In the genomic region with DNA sequence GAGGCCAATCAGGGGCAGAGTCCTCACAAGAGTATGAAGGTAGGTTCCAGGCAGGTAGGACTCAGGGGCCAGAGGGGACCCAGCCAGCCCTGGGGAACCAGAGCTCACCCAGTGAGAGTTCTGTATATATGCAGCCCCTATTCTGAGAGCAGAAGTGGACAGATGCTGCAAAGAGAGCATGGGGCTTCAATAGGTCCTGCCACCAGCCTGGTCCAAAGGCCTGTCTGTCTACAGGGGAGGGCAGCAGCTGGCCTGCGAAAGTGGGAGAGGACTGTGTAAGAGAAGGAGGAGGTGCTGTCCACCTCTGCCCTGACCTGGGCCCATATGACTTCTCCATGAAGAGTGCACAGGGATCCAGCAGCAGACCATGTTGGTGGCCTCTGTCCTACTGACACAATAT, we compare ENCODE assay signal across 23 mouse cellular contexts. TPM values are rescaled to one million over a fixed set of nuclear protein-coding genes. Genes with fewer than 3 reads are reported as not detected.
A peak's percentile ranks its signal among the peaks of the same experiment; 100 is the strongest.
DNase-seq lines count a peak whose midpoint lies in the region; ATAC-seq and TF ChIP-seq lines count a peak whose summit lies in the region.
"Had no signal": no experiment of that assay in that cellular context is flagged by ENCODE, and none has a peak within 500 bp of the region (broad histone marks: within the 10 kb centered on the region; RNA-seq: fewer than 3 reads in every experiment).

No protein-coding gene starts in this region.

- H3K36me3 ChIP-seq in forebrain, embryonic 10.5 days (replicated peaks), result no peaks in the 10 kb centered on the region
- H3K36me3 ChIP-seq in forebrain, embryonic 15.5 days, result no peaks in the 10 kb centered on the region
- H3K36me3 ChIP-seq in limb, embryonic 13.5 days, result no peaks in the 10 kb centered on the region
- H3K36me3 ChIP-seq in limb, embryonic 10.5 days, result no peaks in the 10 kb centered on the region
- no peaks in the 10 kb centered on the region for H3K36me3 ChIP-seq in liver, embryonic 14.5 days (replicated peaks; ENCODE audit: control insufficient read depth, insufficient read depth, low read depth)
- H3K36me3 ChIP-seq in hindbrain, postnatal 0 days (ENCODE audit: insufficient read depth, low read length), result no peaks in the 10 kb centered on the region

- no peak for ATAC-seq in forebrain, embryonic 15.5 days (replicated peaks)
- ATAC-seq in limb, embryonic 13.5 days (ENCODE audit: low FRiP score, low read depth), result no peak
- ATAC-seq in liver, embryonic 14.5 days (ENCODE audit: insufficient read depth), result peak; percentile 13; the same call in 1 of the 2 replicates
- no peak for ATAC-seq in hindbrain, postnatal 0 days
- ATAC-seq: activated CD4-positive, CD25-positive, alpha-beta regulatory T cell, adult 4 months; forebrain, embryonic 14.5 days; hindbrain, embryonic 16.5 days had no signal

- peak overlapping the region; percentile 27 for H3K27ac ChIP-seq in forebrain, embryonic 10.5 days
- no peak overlapping the region for H3K27ac ChIP-seq in forebrain, embryonic 15.5 days (replicated peaks)
- no peak overlapping the region for H3K27ac ChIP-seq in limb, embryonic 13.5 days
- no peak overlapping the region for H3K27ac ChIP-seq in limb, embryonic 10.5 days
- H3K27ac ChIP-seq in bone marrow, adult 2 months (ENCODE audit: control insufficient read depth, insufficient read depth, low read depth, low read length, poor library complexity), result peak overlapping the region; percentile 11
- peak overlapping the region; percentile 97 for H3K27ac ChIP-seq in liver, embryonic 14.5 days
- H3K27ac ChIP-seq in hindbrain, postnatal 0 days, result no peak overlapping the region
- H3K27ac ChIP-seq: layer of hippocampus, adult 2 months had no signal

- no peaks in the 10 kb centered on the region for H3K4me1 ChIP-seq in forebrain, embryonic 10.5 days
- H3K4me1 ChIP-seq in forebrain, embryonic 15.5 days, result no peaks in the 10 kb centered on the region
- peaks cover 8% of the 10 kb centered on the region; the same call in 1 of the 2 replicates for H3K4me1 ChIP-seq in limb, embryonic 13.5 days
- no peaks in the 10 kb centered on the region for H3K4me1 ChIP-seq in limb, embryonic 10.5 days
- H3K4me1 ChIP-seq in bone marrow, adult 2 months (ENCODE audit: control insufficient read depth, insufficient read depth, low read length), result peaks cover 4% of the 10 kb centered on the region; the same call in 1 of the 2 replicates
- H3K4me1 ChIP-seq in liver, embryonic 14.5 days (replicated peaks; ENCODE audit: control insufficient read depth in 2 of 2, insufficient read depth in 2 of 2, low read length in 1 of 2), result peaks cover 21 to 31% of the 10 kb centered on the region in 2 experiments
- H3K4me1 ChIP-seq in hindbrain, postnatal 0 days (ENCODE audit: insufficient read depth, low read length), result no peaks in the 10 kb centered on the region

- peaks cover 4% of the 10 kb centered on the region; the same call in 1 of the 2 replicates for H3K9me3 ChIP-seq in forebrain, embryonic 10.5 days
- H3K9me3 ChIP-seq in forebrain, embryonic 15.5 days, result no peaks in the 10 kb centered on the region
- no peaks in the 10 kb centered on the region for H3K9me3 ChIP-seq in limb, embryonic 13.5 days
- H3K9me3 ChIP-seq in limb, embryonic 10.5 days (replicated peaks), result no peaks in the 10 kb centered on the region
- H3K9me3 ChIP-seq in liver, embryonic 14.5 days (ENCODE audit: control insufficient read depth, low read length), result no peaks in the 10 kb centered on the region
- H3K9me3 ChIP-seq in hindbrain, postnatal 0 days (ENCODE audit: low read length), result no peaks in the 10 kb centered on the region

- H3K27me3 ChIP-seq in forebrain, embryonic 10.5 days (ENCODE audit: poor library complexity, severe bottlenecking), result no peaks in the 10 kb centered on the region
- no peaks in the 10 kb centered on the region for H3K27me3 ChIP-seq in forebrain, embryonic 15.5 days
- H3K27me3 ChIP-seq in limb, embryonic 13.5 days, result no peaks in the 10 kb centered on the region
- H3K27me3 ChIP-seq in limb, embryonic 10.5 days (ENCODE audit: low read depth, poor library complexity, severe bottlenecking), result no peaks in the 10 kb centered on the region
- no peaks in the 10 kb centered on the region for H3K27me3 ChIP-seq in liver, embryonic 14.5 days (ENCODE audit: control insufficient read depth, insufficient read depth, low read length)
- no peaks in the 10 kb centered on the region for H3K27me3 ChIP-seq in hindbrain, postnatal 0 days (ENCODE audit: insufficient read depth, low read length)

- WGBS in forebrain, embryonic 10.5 days, result 84% methylated on average over 1 of the region's 1 CpGs
- WGBS in forebrain, embryonic 15.5 days, result 100% methylated on average over 1 of the region's 1 CpGs
- WGBS in limb, embryonic 13.5 days, result 87% methylated on average over 1 of the region's 1 CpGs
- 73% methylated on average over 1 of the region's 1 CpGs for WGBS in limb, embryonic 10.5 days
- 41% methylated on average over 1 of the region's 1 CpGs for WGBS in bone marrow, adult 2 months
- 45% methylated on average over 1 of the region's 1 CpGs for WGBS in liver, embryonic 14.5 days (ENCODE audit: insufficient replicate concordance)
- whole genome bisulfite sequencing in hindbrain, postnatal 0 days, result 80% methylated on average over 1 of the region's 1 CpGs

- no peak overlapping the region for H3K9ac ChIP-seq in forebrain, embryonic 15.5 days (replicated peaks)
- H3K9ac ChIP-seq in limb, embryonic 13.5 days, result peak overlapping the region; percentile 6; the same call in 1 of the 2 replicates
- H3K9ac ChIP-seq in liver, embryonic 14.5 days (replicated peaks), result peak overlapping the region; percentile 80
- no peak overlapping the region for H3K9ac ChIP-seq in hindbrain, postnatal 0 days (replicated peaks; ENCODE audit: low read length)

- intact Hi-C loops in gastrocnemius, postnatal 14 days (cut with DNase I; ENCODE audit: low total_unique reads), result no loop called here

- no peak for DNase-seq in forebrain, embryonic 10.5 days (ENCODE audit: extremely low spot score, low spot score)
- DNase-seq in limb, embryonic 10.5 days (ENCODE audit: low spot score), result no peak
- DNase-seq in liver, embryonic 14.5 days (ENCODE audit: low read depth in 3 of 3, low spot score in 3 of 3), result no peak
- DNase-seq in gastrocnemius, postnatal 14 days, result no peak
- no peak for DNase-seq in hindbrain, postnatal 0 days (ENCODE audit: low spot score)
- DNase-seq: adrenal gland, postnatal 14 days; cerebellum, adult 11-12 months; cerebellum, postnatal 25 days; embryo, embryonic 11 days; gastrocnemius, postnatal 25 days; kidney, adult 18-20 months; kidney, postnatal 14 days; lung, adult 18-20 months; right cerebral cortex, postnatal 25 days; thymus, postnatal 25 days had no signal

- TF ChIP-seq CTCF in bone marrow, adult 2 months (IDR thresholded peaks at IDR 0.05; ENCODE audit: control insufficient read depth, insufficient read depth, low read length), result no peak
- no peak for TF ChIP-seq CTCF in liver, embryonic 14.5 days (IDR thresholded peaks at IDR 0.05; ENCODE audit: low read depth)
- no peak for TF ChIP-seq CTCF in hindbrain, postnatal 0 days (IDR thresholded peaks at IDR 0.05; ENCODE audit: low read depth)

- H3K4me2 ChIP-seq in forebrain, embryonic 15.5 days (replicated peaks), result no peak overlapping the region
- H3K4me2 ChIP-seq in limb, embryonic 13.5 days (replicated peaks), result no peak overlapping the region
- peak overlapping the region; percentile 77 for H3K4me2 ChIP-seq in liver, embryonic 14.5 days (ENCODE audit: low read depth)
- no peak overlapping the region for H3K4me2 ChIP-seq in hindbrain, postnatal 0 days (ENCODE audit: low read depth, low read length)

- TF ChIP-seq EP300 in liver, embryonic 14.5 days (IDR thresholded peaks at IDR 0.05; ENCODE audit: low read depth), result no peak

- no peak overlapping the region for H3K4me3 ChIP-seq in forebrain, embryonic 10.5 days
- H3K4me3 ChIP-seq in forebrain, embryonic 15.5 days, result no peak overlapping the region
- H3K4me3 ChIP-seq in limb, embryonic 13.5 days, result no peak overlapping the region
- H3K4me3 ChIP-seq in limb, embryonic 10.5 days, result no peak overlapping the region
- H3K4me3 ChIP-seq in bone marrow, adult 2 months (replicated peaks; ENCODE audit: control insufficient read depth, low read depth, low read length), result peak overlapping the region; percentile 36
- H3K4me3 ChIP-seq in liver, embryonic 14.5 days (ENCODE audit: insufficient read depth in 1 of 2, low read depth in 2 of 2, low read length in 2 of 2), result peak overlapping the region; percentile 47
- H3K4me3 ChIP-seq in hindbrain, postnatal 0 days (ENCODE audit: low read length), result no peak overlapping the region
- H3K4me3 ChIP-seq: layer of hippocampus, adult 2 months had no signal

- TF ChIP-seq POLR2A in bone marrow, adult 2 months (IDR thresholded peaks at IDR 0.05; ENCODE audit: borderline replicate concordance, control insufficient read depth, low read depth, low read length), result no peak

RNA-seq across cellular contexts. Expression of gene Gp9, which starts 1.2 kb away (rescaled TPM):
- polyA plus RNA-seq in forebrain, embryonic 10.5 days (2016; fragmentation: Nextera tagmentation; extraction: Ambion mirVana), result 2.5 and 3.2 TPM in 2 replicates
- 0.46 and 0.65 TPM in 2 replicates for polyA plus RNA-seq in forebrain, embryonic 15.5 days (2015; fragmentation: Nextera tagmentation; extraction: Ambion mirVana)
- polyA plus RNA-seq in limb, embryonic 13.5 days (2015; fragmentation: Nextera tagmentation; extraction: Ambion mirVana), result 0.94 and 1.6 TPM in 2 replicates
- 1.6 and 2.1 TPM in 2 replicates for polyA plus RNA-seq in limb, embryonic 10.5 days (2016; fragmentation: Nextera tagmentation; extraction: Ambion mirVana)
- polyA plus RNA-seq in bone marrow, adult 2 months (2011; ENCODE audit: insufficient read depth, insufficient read length, low replicate concordance, missing spikeins), result 49.0 and 59.4 TPM in 2 replicates
- 35.1 and 62.4 TPM in 2 replicates for polyA plus RNA-seq in liver, embryonic 14.5 days (2012; rRNA removed)
- 29.1 and 35.2 TPM in 2 replicates for polyA plus RNA-seq in liver, embryonic 14.5 days (2014; fragmentation: Nextera tagmentation; extraction: Ambion mirVana)
- total RNA-seq in gastrocnemius, postnatal 14 days (2021), result not detected
- 0.32 TPM in 1 of 2 replicates, not detected in the other for total RNA-seq in hindbrain, postnatal 0 days (2014; rRNA removed)
- 0.20 and 0.34 TPM in 2 replicates for polyA plus RNA-seq in hindbrain, postnatal 0 days (2015; fragmentation: Nextera tagmentation; extraction: Ambion mirVana)
- total RNA-seq: gastrocnemius, postnatal 25 days had no signal
- polyA plus RNA-seq: activated CD4-positive, CD25-positive, alpha-beta regulatory T cell, adult 4 months; testis, adult 2 months had no signal

RNA-seq across cellular contexts. Expression of gene Rab43, which starts 35.3 kb away (rescaled TPM):
- 4.6 and 6.6 TPM in 2 replicates for polyA plus RNA-seq in forebrain, embryonic 10.5 days (2016; fragmentation: Nextera tagmentation; extraction: Ambion mirVana)
- polyA plus RNA-seq in forebrain, embryonic 15.5 days (2015; fragmentation: Nextera tagmentation; extraction: Ambion mirVana), result 6.9 and 8.0 TPM in 2 replicates
- polyA plus RNA-seq in limb, embryonic 13.5 days (2015; fragmentation: Nextera tagmentation; extraction: Ambion mirVana), result 9.8 and 10.3 TPM in 2 replicates
- 5.3 and 7.6 TPM in 2 replicates for polyA plus RNA-seq in limb, embryonic 10.5 days (2016; fragmentation: Nextera tagmentation; extraction: Ambion mirVana)
- 31.2 and 44.9 TPM in 2 replicates for polyA plus RNA-seq in bone marrow, adult 2 months (2011; ENCODE audit: insufficient read depth, insufficient read length, low replicate concordance, missing spikeins)
- polyA plus RNA-seq in liver, embryonic 14.5 days (2012; rRNA removed), result 21.9 and 27.8 TPM in 2 replicates
- 25.9 and 34.1 TPM in 2 replicates for polyA plus RNA-seq in liver, embryonic 14.5 days (2014; fragmentation: Nextera tagmentation; extraction: Ambion mirVana)
- 10 to 100 TPM in 1 of 2 experiments, 1 to 10 TPM in 1; 7.9 to 13.2 TPM for total RNA-seq in gastrocnemius, postnatal 14 days (2021)
- 18.6 and 27.3 TPM in 2 replicates for total RNA-seq in hindbrain, postnatal 0 days (2014; rRNA removed)
- polyA plus RNA-seq in hindbrain, postnatal 0 days (2015; fragmentation: Nextera tagmentation; extraction: Ambion mirVana), result 7.4 and 8.0 TPM in 2 replicates

RNA-seq across cellular contexts. Expression of gene Efcc1, which starts 46.0 kb away (rescaled TPM):
- 0.84 TPM in 2 replicates for polyA plus RNA-seq in forebrain, embryonic 10.5 days (2016; fragmentation: Nextera tagmentation; extraction: Ambion mirVana)
- 2.0 TPM in 2 replicates for polyA plus RNA-seq in forebrain, embryonic 15.5 days (2015; fragmentation: Nextera tagmentation; extraction: Ambion mirVana)
- 0.32 and 0.62 TPM in 2 replicates for polyA plus RNA-seq in limb, embryonic 13.5 days (2015; fragmentation: Nextera tagmentation; extraction: Ambion mirVana)
- polyA plus RNA-seq in limb, embryonic 10.5 days (2016; fragmentation: Nextera tagmentation; extraction: Ambion mirVana), result 0.08 and 0.18 TPM in 2 replicates
- polyA plus RNA-seq in bone marrow, adult 2 months (2011; ENCODE audit: insufficient read depth, insufficient read length, low replicate concordance, missing spikeins), result 0.55 TPM in 1 of 2 replicates, not detected in the other
- 0.09 and 0.16 TPM in 2 replicates for polyA plus RNA-seq in liver, embryonic 14.5 days (2012; rRNA removed)
- polyA plus RNA-seq in liver, embryonic 14.5 days (2014; fragmentation: Nextera tagmentation; extraction: Ambion mirVana), result 0.17 and 0.27 TPM in 2 replicates
- 1 to 10 TPM; 1.6 to 2.0 TPM for total RNA-seq in gastrocnemius, postnatal 14 days (2021)
- total RNA-seq in hindbrain, postnatal 0 days (2014; rRNA removed), result 5.4 and 22.0 TPM in 2 replicates
- polyA plus RNA-seq in hindbrain, postnatal 0 days (2015; fragmentation: Nextera tagmentation; extraction: Ambion mirVana), result 8.3 TPM in 2 replicates

RNA-seq across cellular contexts. Expression of gene Gm45140, which starts 58.9 kb away (rescaled TPM):
- 2.1 TPM in 2 replicates for polyA plus RNA-seq in forebrain, embryonic 10.5 days (2016; fragmentation: Nextera tagmentation; extraction: Ambion mirVana)
- polyA plus RNA-seq in forebrain, embryonic 15.5 days (2015; fragmentation: Nextera tagmentation; extraction: Ambion mirVana), result 3.6 and 3.7 TPM in 2 replicates
- 3.7 and 6.8 TPM in 2 replicates for polyA plus RNA-seq in limb, embryonic 13.5 days (2015; fragmentation: Nextera tagmentation; extraction: Ambion mirVana)
- polyA plus RNA-seq in limb, embryonic 10.5 days (2016; fragmentation: Nextera tagmentation; extraction: Ambion mirVana), result 2.7 and 3.6 TPM in 2 replicates
- 7.3 and 18.0 TPM in 2 replicates for polyA plus RNA-seq in bone marrow, adult 2 months (2011; ENCODE audit: insufficient read depth, insufficient read length, low replicate concordance, missing spikeins)
- polyA plus RNA-seq in liver, embryonic 14.5 days (2012; rRNA removed), result 0.28 and 3.2 TPM in 2 replicates
- polyA plus RNA-seq in liver, embryonic 14.5 days (2014; fragmentation: Nextera tagmentation; extraction: Ambion mirVana), result 3.6 and 3.7 TPM in 2 replicates
- total RNA-seq in gastrocnemius, postnatal 14 days (2021), result 1 to 10 TPM in 1 of 2 experiments, under 1 TPM in 1; 0.89 to 1.5 TPM
- total RNA-seq in hindbrain, postnatal 0 days (2014; rRNA removed), result 0.54 TPM in 1 of 2 replicates, not detected in the other
- 1.5 and 2.0 TPM in 2 replicates for polyA plus RNA-seq in hindbrain, postnatal 0 days (2015; fragmentation: Nextera tagmentation; extraction: Ambion mirVana)

Comparison
In these comparisons a context has a peak if more than half of its experiments do, and no peak if none do; other contexts are left out.
1. H3K27ac ChIP-seq: peak in forebrain, embryonic 10.5 days (single experiment), bone marrow, adult 2 months (single experiment) and liver, embryonic 14.5 days (single experiment); none in forebrain, embryonic 15.5 days (single experiment), limb, embryonic 13.5 days (single experiment), limb, embryonic 10.5 days (single experiment) and hindbrain, postnatal 0 days (single experiment).
2. H3K4me3 ChIP-seq: peak in bone marrow, adult 2 months (single experiment) and liver, embryonic 14.5 days (2 of 2); none in forebrain, embryonic 10.5 days (single experiment), forebrain, embryonic 15.5 days (single experiment), limb, embryonic 13.5 days (single experiment), limb, embryonic 10.5 days (single experiment) and hindbrain, postnatal 0 days (single experiment).
3. H3K9ac ChIP-seq: peak in limb, embryonic 13.5 days (single experiment) and liver, embryonic 14.5 days (single experiment); none in forebrain, embryonic 15.5 days (single experiment) and hindbrain, postnatal 0 days (single experiment).